Mouse (Mus musculus): ENCODE results near the gene Acap1. TPM values are rescaled to one million over a fixed set of nuclear protein-coding genes. Genes with fewer than 3 reads are reported as not detected.

The Acap1 gene
- polyA plus RNA-seq, 1 experiment from 2014 or later, result 7.1 TPM

GRCm38 (mm10) chr11:69837604-69837951, 57.8 kb downstream of the Acap1 start, which contains the start of gene Nlgn2:
Gene Nlgn2, minus strand, starts transcription at chr11:69837784.
- DNase-seq (no peak), ATAC-seq (peak; percentile 27)
- Histone ChIP-seq H3K4me3 (ENCODE audit: low read depth, low read length) (peak within 1 kb of the TSS; percentile 71), H3K4me2 (ENCODE audit: low read depth, low read length) (peak within 1 kb of the TSS; percentile 99), H3K9ac (replicated peaks) (peak within 1 kb of the TSS; percentile 79), H3K27ac (ENCODE audit: low read depth) (peak within 1 kb of the TSS; percentile 93), H3K9me3 (ENCODE audit: low read length) (no peaks in the 10 kb centered on the region), H3K4me1 (ENCODE audit: insufficient read depth) (peaks cover 46% of the 10 kb centered on the region), H3K36me3 (replicated peaks; ENCODE audit: insufficient read depth, low read length) (0 out of 2 replicates have a peak, but pooled peaks cover 4% of the 10 kb centered on the region), H3K27me3 (ENCODE audit: insufficient read depth, low read length) (peaks cover 39% of the 10 kb centered on the region)
- TF ChIP-seq CTCF (IDR thresholded peaks at IDR 0.05; ENCODE audit: low read depth), result peak; percentile 22; the same call in 1 of the 2 replicates
- no peak for TF ChIP-seq EP300 (IDR thresholded peaks at IDR 0.05; ENCODE audit: low read depth)
- WGBS (ENCODE audit: insufficient replicate concordance), result 0% methylated on average over 12 of the region's 32 CpGs

- Histone ChIP-seq H3K9ac (replicated peaks) (peak overlapping the region; percentile 66), H3K36me3 (replicated peaks; ENCODE audit: insufficient read depth, low read length) (0 out of 2 replicates have a peak, but pooled peaks cover 4% of the 10 kb centered on the region), H3K4me1 (ENCODE audit: insufficient read depth) (peaks cover 46% of the 10 kb centered on the region), H3K27me3 (ENCODE audit: insufficient read depth, low read length) (peaks cover 39% of the 10 kb centered on the region), H3K4me3 (ENCODE audit: low read depth, low read length) (peak overlapping the region; percentile 71), H3K9me3 (ENCODE audit: low read length) (no peaks in the 10 kb centered on the region), H3K4me2 (ENCODE audit: low read depth, low read length) (peak overlapping the region; percentile 99), H3K27ac (ENCODE audit: low read depth) (0 out of 2 replicates have a peak overlapping the region, but pooled peaks have one; percentile 12)
- TF ChIP-seq EP300 (IDR thresholded peaks at IDR 0.05; ENCODE audit: low read depth), result no peak
- TF ChIP-seq CTCF (IDR thresholded peaks at IDR 0.05; ENCODE audit: low read depth), result no peak
- ATAC-seq, result no peak
- 3% methylated on average over 38 of the region's 52 CpGs for WGBS (ENCODE audit: insufficient replicate concordance)
- no peak for DNase-seq
Measured at GRCm38 (mm10) chr11:69836703-69837576, 58.4 kb downstream of the Acap1 start.

GRCm38 (mm10) chr11:69835966-69836335, 59.4 kb downstream of the Acap1 start:
- no peak overlapping the region for H3K9ac ChIP-seq (replicated peaks)
- H3K9me3 ChIP-seq (ENCODE audit: low read length), result no peaks in the 10 kb centered on the region
- ATAC-seq (no peak), DNase-seq (no peak)
- H3K27me3 ChIP-seq (ENCODE audit: insufficient read depth, low read length), result peaks cover 39% of the 10 kb centered on the region
- H3K36me3 ChIP-seq (replicated peaks; ENCODE audit: insufficient read depth, low read length), result 0 out of 2 replicates have a peak, but pooled peaks cover 4% of the 10 kb centered on the region
- TF ChIP-seq EP300 (IDR thresholded peaks at IDR 0.05; ENCODE audit: low read depth) (no peak), CTCF (IDR thresholded peaks at IDR 0.05; ENCODE audit: low read depth) (no peak)
- H3K4me2 ChIP-seq (ENCODE audit: low read depth, low read length), result no peak overlapping the region
- peaks cover 46% of the 10 kb centered on the region for H3K4me1 ChIP-seq (ENCODE audit: insufficient read depth)
- WGBS (ENCODE audit: insufficient replicate concordance), result 36% methylated on average over 4 of the region's 4 CpGs
- no peak overlapping the region for H3K27ac ChIP-seq (ENCODE audit: low read depth)
- H3K4me3 ChIP-seq (ENCODE audit: low read depth, low read length), result no peak overlapping the region

- no peak for DNase-seq
- Histone ChIP-seq H3K4me3 (ENCODE audit: low read depth, low read length) (no peak overlapping the region), H3K4me2 (ENCODE audit: low read depth, low read length) (no peak overlapping the region), H3K36me3 (replicated peaks; ENCODE audit: insufficient read depth, low read length) (0 out of 2 replicates have a peak, but pooled peaks cover 4% of the 10 kb centered on the region), H3K27ac (ENCODE audit: low read depth) (no peak overlapping the region), H3K9ac (replicated peaks) (no peak overlapping the region), H3K27me3 (ENCODE audit: insufficient read depth, low read length) (peaks cover 39% of the 10 kb centered on the region), H3K4me1 (ENCODE audit: insufficient read depth) (peaks cover 46% of the 10 kb centered on the region), H3K9me3 (ENCODE audit: low read length) (no peaks in the 10 kb centered on the region)
- no peak for ATAC-seq
- WGBS (ENCODE audit: insufficient replicate concordance), result 28% methylated on average over 9 of the region's 9 CpGs
- no peak for TF ChIP-seq CTCF (IDR thresholded peaks at IDR 0.05; ENCODE audit: low read depth)
- TF ChIP-seq EP300 (IDR thresholded peaks at IDR 0.05; ENCODE audit: low read depth), result no peak
Measured at GRCm38 (mm10) chr11:69835326-69835965, 59.9 kb downstream of the Acap1 start.

- H3K27ac ChIP-seq (ENCODE audit: low read depth), result no peak overlapping the region
- peak; percentile 74 for DNase-seq
- H3K9ac ChIP-seq (replicated peaks), result peak overlapping the region; percentile 62
- WGBS (ENCODE audit: insufficient replicate concordance), result 6% methylated on average over 34 of the region's 48 CpGs
- H3K27me3 ChIP-seq (ENCODE audit: insufficient read depth, low read length), result peaks cover 39% of the 10 kb centered on the region
- peaks cover 35% of the 10 kb centered on the region for H3K4me1 ChIP-seq (ENCODE audit: insufficient read depth)
- ATAC-seq, result peak; percentile 12
- H3K4me3 ChIP-seq (ENCODE audit: low read depth, low read length), result peak overlapping the region; percentile 40
- TF ChIP-seq EP300 (IDR thresholded peaks at IDR 0.05; ENCODE audit: low read depth) (no peak), CTCF (IDR thresholded peaks at IDR 0.05; ENCODE audit: low read depth) (no peak)
- peak overlapping the region; percentile 81 for H3K4me2 ChIP-seq (ENCODE audit: low read depth, low read length)
- H3K36me3 ChIP-seq (replicated peaks; ENCODE audit: insufficient read depth, low read length), result 0 out of 2 replicates have a peak, but pooled peaks cover 2% of the 10 kb centered on the region
- H3K9me3 ChIP-seq (ENCODE audit: low read length), result no peaks in the 10 kb centered on the region
Measured at GRCm38 (mm10) chr11:69834001-69834549, 61.3 kb downstream of the Acap1 start.

- TF ChIP-seq EP300 (IDR thresholded peaks at IDR 0.05; ENCODE audit: low read depth) (no peak), CTCF (IDR thresholded peaks at IDR 0.05; ENCODE audit: low read depth) (no peak)
- ATAC-seq, result no peak
- Histone ChIP-seq H3K27me3 (ENCODE audit: insufficient read depth, low read length) (peaks cover 39% of the 10 kb centered on the region), H3K4me3 (ENCODE audit: low read depth, low read length) (peak overlapping the region; percentile 40), H3K36me3 (replicated peaks; ENCODE audit: insufficient read depth, low read length) (0 out of 2 replicates have a peak, but pooled peaks cover 2% of the 10 kb centered on the region), H3K4me1 (ENCODE audit: insufficient read depth) (peaks cover 31% of the 10 kb centered on the region), H3K9me3 (ENCODE audit: low read length) (no peaks in the 10 kb centered on the region), H3K4me2 (ENCODE audit: low read depth, low read length) (peak overlapping the region; percentile 81), H3K9ac (replicated peaks) (peak overlapping the region; percentile 62), H3K27ac (ENCODE audit: low read depth) (no peak overlapping the region)
- DNase-seq, result no peak
- WGBS (ENCODE audit: insufficient replicate concordance), result 43% methylated on average over 8 of the region's 8 CpGs
Measured at GRCm38 (mm10) chr11:69833554-69833953, 61.8 kb downstream of the Acap1 start.

Small RNA genes lying within 50 kb of the gene (microRNA-seq; reads per million reads assigned to microRNA genes)
- not detected for gene Mir6924

Other genes starting within 250 kb of the Acap1 start
- 0.13 TPM in 1 of 2 replicates, not detected in the other for gene Sox15, start 240.2 kb downstream of the Acap1 start, polyA plus RNA-seq (2015; fragmentation: Nextera tagmentation; extraction: Ambion mirVana)
- gene Mpdu1, start 232.9 kb downstream of the Acap1 start, polyA plus RNA-seq (2015; fragmentation: Nextera tagmentation; extraction: Ambion mirVana), result 36.9 and 41.0 TPM in 2 replicates
- gene Cd68, start 229.4 kb downstream of the Acap1 start, polyA plus RNA-seq (2015; fragmentation: Nextera tagmentation; extraction: Ambion mirVana), result 30.1 and 32.5 TPM in 2 replicates
- gene Eif4a1, start 223.1 kb downstream of the Acap1 start, polyA plus RNA-seq (2015; fragmentation: Nextera tagmentation; extraction: Ambion mirVana), result 199 and 203 TPM in 2 replicates
- gene Senp3, start 213.5 kb downstream of the Acap1 start, polyA plus RNA-seq (2015; fragmentation: Nextera tagmentation; extraction: Ambion mirVana), result 14.5 and 15.2 TPM in 2 replicates
- gene Tnfsf13, start 209.8 kb downstream of the Acap1 start, polyA plus RNA-seq (2015; fragmentation: Nextera tagmentation; extraction: Ambion mirVana), result 0.46 and 0.83 TPM in 2 replicates
- 2.8 and 3.6 TPM in 2 replicates for gene Tnfsf12, start 199.7 kb downstream of the Acap1 start, polyA plus RNA-seq (2015; fragmentation: Nextera tagmentation; extraction: Ambion mirVana)
- 1.1 and 1.4 TPM in 2 replicates for gene Tnfsfm13, start 199.4 kb downstream of the Acap1 start, polyA plus RNA-seq (2015; fragmentation: Nextera tagmentation; extraction: Ambion mirVana)
- gene Polr2a, start 136.9 kb downstream of the Acap1 start, polyA plus RNA-seq (2015; fragmentation: Nextera tagmentation; extraction: Ambion mirVana), result 6.6 and 6.8 TPM in 2 replicates
- gene Slc35g3, start 133.6 kb downstream of the Acap1 start, polyA plus RNA-seq (2015; fragmentation: Nextera tagmentation; extraction: Ambion mirVana), result not detected in 2 replicates
- 0.67 and 0.75 TPM in 2 replicates for gene Zbtb4, start 129.6 kb downstream of the Acap1 start, polyA plus RNA-seq (2015; fragmentation: Nextera tagmentation; extraction: Ambion mirVana)
- gene Chrnb1, start 99.6 kb downstream of the Acap1 start, polyA plus RNA-seq (2015; fragmentation: Nextera tagmentation; extraction: Ambion mirVana), result 0.73 and 0.76 TPM in 2 replicates
- gene Fgf11, start 93.7 kb downstream of the Acap1 start, polyA plus RNA-seq (2015; fragmentation: Nextera tagmentation; extraction: Ambion mirVana), result 0.04 and 0.07 TPM in 2 replicates
- gene Tmem102, start 89.9 kb downstream of the Acap1 start, polyA plus RNA-seq (2015; fragmentation: Nextera tagmentation; extraction: Ambion mirVana), result 4.4 and 4.8 TPM in 2 replicates
- gene Gm39566, start 80.2 kb downstream of the Acap1 start, polyA plus RNA-seq (2015; fragmentation: Nextera tagmentation; extraction: Ambion mirVana), result not detected in 2 replicates
- gene Spem2, start 77.1 kb downstream of the Acap1 start, polyA plus RNA-seq (2015; fragmentation: Nextera tagmentation; extraction: Ambion mirVana), result not detected in 2 replicates
- gene Spem1, start 73.4 kb downstream of the Acap1 start, polyA plus RNA-seq (2015; fragmentation: Nextera tagmentation; extraction: Ambion mirVana), result not detected in 2 replicates
- 0.60 and 0.75 TPM in 2 replicates for gene Nlgn2, start 57.8 kb downstream of the Acap1 start, polyA plus RNA-seq (2015; fragmentation: Nextera tagmentation; extraction: Ambion mirVana)
- gene Tmem256, start 57.0 kb downstream of the Acap1 start, polyA plus RNA-seq (2015; fragmentation: Nextera tagmentation; extraction: Ambion mirVana), result 412 and 418 TPM in 2 replicates
- gene Plscr3, start 49.2 kb downstream of the Acap1 start, polyA plus RNA-seq (2015; fragmentation: Nextera tagmentation; extraction: Ambion mirVana), result 20.8 and 23.1 TPM in 2 replicates
- gene Tnk1, start 36.8 kb downstream of the Acap1 start, polyA plus RNA-seq (2015; fragmentation: Nextera tagmentation; extraction: Ambion mirVana), result 0.28 and 0.69 TPM in 2 replicates
- not detected in 2 replicates for gene Tmem95, start 17.5 kb downstream of the Acap1 start, polyA plus RNA-seq (2015; fragmentation: Nextera tagmentation; extraction: Ambion mirVana)
- 0.92 and 0.95 TPM in 2 replicates for gene Kctd11, start 14.1 kb downstream of the Acap1 start, polyA plus RNA-seq (2015; fragmentation: Nextera tagmentation; extraction: Ambion mirVana)
- gene 2810408A11Rik, start 5.4 kb upstream of the Acap1 start, polyA plus RNA-seq (2015; fragmentation: Nextera tagmentation; extraction: Ambion mirVana), result 0.90 and 1.2 TPM in 2 replicates
- 1.0 and 1.4 TPM in 2 replicates for gene Neurl4, start 5.5 kb upstream of the Acap1 start, polyA plus RNA-seq (2015; fragmentation: Nextera tagmentation; extraction: Ambion mirVana)
- gene Gps2, start 18.3 kb upstream of the Acap1 start, polyA plus RNA-seq (2015; fragmentation: Nextera tagmentation; extraction: Ambion mirVana), result 46.1 and 48.9 TPM in 2 replicates
- gene Eif5a, start 26.4 kb upstream of the Acap1 start, polyA plus RNA-seq (2015; fragmentation: Nextera tagmentation; extraction: Ambion mirVana), result 872 and 914 TPM in 2 replicates
- not detected in 2 replicates for gene Ybx2, start 40.3 kb upstream of the Acap1 start, polyA plus RNA-seq (2015; fragmentation: Nextera tagmentation; extraction: Ambion mirVana)
- 7.7 and 10.4 TPM in 2 replicates for gene Slc2a4, start 52.6 kb upstream of the Acap1 start, polyA plus RNA-seq (2015; fragmentation: Nextera tagmentation; extraction: Ambion mirVana)
- 4.1 and 4.4 TPM in 2 replicates for gene Cldn7, start 69.2 kb upstream of the Acap1 start, polyA plus RNA-seq (2015; fragmentation: Nextera tagmentation; extraction: Ambion mirVana)
- 8.4 and 9.7 TPM in 2 replicates for gene Ctdnep1, start 85.6 kb upstream of the Acap1 start, polyA plus RNA-seq (2015; fragmentation: Nextera tagmentation; extraction: Ambion mirVana)
- 40.6 and 42.9 TPM in 2 replicates for gene Elp5, start 87.0 kb upstream of the Acap1 start, polyA plus RNA-seq (2015; fragmentation: Nextera tagmentation; extraction: Ambion mirVana)
- 305 and 324 TPM in 2 replicates for gene Gabarap, start 95.6 kb upstream of the Acap1 start, polyA plus RNA-seq (2015; fragmentation: Nextera tagmentation; extraction: Ambion mirVana)
- gene Phf23, start 100.2 kb upstream of the Acap1 start, polyA plus RNA-seq (2015; fragmentation: Nextera tagmentation; extraction: Ambion mirVana), result 19.5 and 25.5 TPM in 2 replicates
- gene Dvl2, start 105.1 kb upstream of the Acap1 start, polyA plus RNA-seq (2015; fragmentation: Nextera tagmentation; extraction: Ambion mirVana), result 2.7 and 3.4 TPM in 2 replicates
- gene Acadvl, start 119.9 kb upstream of the Acap1 start, polyA plus RNA-seq (2015; fragmentation: Nextera tagmentation; extraction: Ambion mirVana), result 345 and 367 TPM in 2 replicates
- 0.58 and 0.61 TPM in 2 replicates for gene Dlg4, start 121.4 kb upstream of the Acap1 start, polyA plus RNA-seq (2015; fragmentation: Nextera tagmentation; extraction: Ambion mirVana)
- gene Asgr1, start 158.5 kb upstream of the Acap1 start, polyA plus RNA-seq (2015; fragmentation: Nextera tagmentation; extraction: Ambion mirVana), result 458 and 462 TPM in 2 replicates
- gene Asgr2, start 197.1 kb upstream of the Acap1 start, polyA plus RNA-seq (2015; fragmentation: Nextera tagmentation; extraction: Ambion mirVana), result 48.3 and 53.3 TPM in 2 replicates
- gene Mgl2, start 234.8 kb upstream of the Acap1 start, polyA plus RNA-seq (2015; fragmentation: Nextera tagmentation; extraction: Ambion mirVana), result 1.5 TPM in 2 replicates